Mouse (Mus musculus): ENCODE results near the gene Ankrd45. TPM values are rescaled to one million over a fixed set of nuclear protein-coding genes. Genes with fewer than 3 reads are reported as not detected.
"Not testable (repeated sequence)": the region's sequence is repeated elsewhere in the genome, so short reads cannot be mapped to it uniquely, and the experiment has no call there.

The Ankrd45 gene
- polyA plus RNA-seq, 1 experiment from 2014 or later = 24.4 TPM

- Histone ChIP-seq H3K9me3 (replicated peaks) (no peaks in the 10 kb centered on the region), H3K27me3 (replicated peaks) (no peaks in the 10 kb centered on the region), H3K36me3 (no peaks in the 10 kb centered on the region), H3K4me1 (0 out of 2 replicates have a peak, but pooled peaks cover 4% of the 10 kb centered on the region), H3K4me3 (replicated peaks) (no peak overlapping the region), H3K9ac (replicated peaks) (no peak overlapping the region), H3K27ac (replicated peaks) (no peak overlapping the region), H3K4me2 (no peak overlapping the region)
- 83% methylated on average over 9 of the region's 9 CpGs for WGBS
- no peak for ATAC-seq (ENCODE audit: low FRiP score)
Observed at GRCm38 (mm10) chr1:161190253-161190910, 47.9 kb downstream of the Ankrd45 start.

- Histone ChIP-seq H3K9ac (replicated peaks) (peak overlapping the region; percentile 15), H3K4me1 (peaks cover 11% of the 10 kb centered on the region), H3K4me3 (replicated peaks) (peak overlapping the region; percentile 40), H3K36me3 (no peaks in the 10 kb centered on the region), H3K9me3 (replicated peaks) (no peaks in the 10 kb centered on the region), H3K4me2 (peak overlapping the region; percentile 65), H3K27ac (replicated peaks) (peak overlapping the region; percentile 76), H3K27me3 (replicated peaks) (no peaks in the 10 kb centered on the region)
- WGBS = under 1% methylated on average over 16 of the region's 16 CpGs
- peak; percentile 97 for ATAC-seq (ENCODE audit: low FRiP score)
Observed at GRCm38 (mm10) chr1:161195541-161196351, 53.3 kb downstream of the Ankrd45 start.

- not testable (repeated sequence) for H3K27me3 ChIP-seq (replicated peaks); ATAC-seq (ENCODE audit: low FRiP score); H3K36me3 ChIP-seq; H3K9me3 ChIP-seq (replicated peaks)
- peak overlapping the region; percentile 40 for H3K4me3 ChIP-seq (replicated peaks)
- peak overlapping the region; percentile 76 for H3K27ac ChIP-seq (replicated peaks)
- WGBS = 40% methylated on average over 11 of the region's 11 CpGs
- peak overlapping the region; percentile 65 for H3K4me2 ChIP-seq
- H3K9ac ChIP-seq (replicated peaks) = 0 out of 2 replicates have a peak overlapping the region, but pooled peaks have one; percentile 15
- peaks cover 11% of the 10 kb centered on the region for H3K4me1 ChIP-seq
Observed at GRCm38 (mm10) chr1:161196364-161196763, 53.9 kb downstream of the Ankrd45 start.

- no peak overlapping the region for H3K4me3 ChIP-seq (replicated peaks)
- no peak overlapping the region for H3K27ac ChIP-seq (replicated peaks)
- no peak overlapping the region for H3K4me2 ChIP-seq
- peaks cover 11% of the 10 kb centered on the region for H3K4me1 ChIP-seq
- WGBS = 83% methylated on average over 5 of the region's 5 CpGs
- H3K9me3 ChIP-seq (replicated peaks) = no peaks in the 10 kb centered on the region
- H3K9ac ChIP-seq (replicated peaks) = no peak overlapping the region
- H3K36me3 ChIP-seq = no peaks in the 10 kb centered on the region
- H3K27me3 ChIP-seq (replicated peaks) = no peaks in the 10 kb centered on the region
- ATAC-seq (ENCODE audit: low FRiP score) = no peak
Observed at GRCm38 (mm10) chr1:161199856-161200255, 57.4 kb downstream of the Ankrd45 start.

GRCm38 (mm10) chr1:161214465-161214864 is 72.0 kb downstream of the Ankrd45 start:
- H3K27me3 ChIP-seq (replicated peaks) = no peaks in the 10 kb centered on the region
- no peak for ATAC-seq (ENCODE audit: low FRiP score)
- no peaks in the 10 kb centered on the region for H3K36me3 ChIP-seq
- 33% methylated on average over 4 of the region's 4 CpGs for WGBS
- no peak overlapping the region for H3K4me2 ChIP-seq
- no peak overlapping the region for H3K27ac ChIP-seq (replicated peaks)
- no peaks in the 10 kb centered on the region for H3K4me1 ChIP-seq
- H3K4me3 ChIP-seq (replicated peaks) = no peak overlapping the region
- no peaks in the 10 kb centered on the region for H3K9me3 ChIP-seq (replicated peaks)
- no peak overlapping the region for H3K9ac ChIP-seq (replicated peaks)

GRCm38 (mm10) chr1:161219816-161220215 is 77.3 kb downstream of the Ankrd45 start:
- Histone ChIP-seq H3K4me1 (no peaks in the 10 kb centered on the region), H3K36me3 (no peaks in the 10 kb centered on the region), H3K9ac (replicated peaks) (no peak overlapping the region), H3K27me3 (replicated peaks) (no peaks in the 10 kb centered on the region), H3K27ac (replicated peaks) (no peak overlapping the region), H3K9me3 (replicated peaks) (no peaks in the 10 kb centered on the region), H3K4me3 (replicated peaks) (no peak overlapping the region), H3K4me2 (no peak overlapping the region)
- no peak; the same call in 1 of the 2 replicates for ATAC-seq (ENCODE audit: low FRiP score)
- WGBS = 78% methylated on average over 3 of the region's 3 CpGs

Other genes with a start within 250 kb of the Ankrd45 start
- 6.1 and 7.3 TPM in 2 replicates for gene Rc3h1, start 236.3 kb upstream of the Ankrd45 start, polyA plus RNA-seq (2015; fragmentation: Nextera tagmentation; extraction: Ambion mirVana)
- 3.4 TPM in 2 replicates for gene Serpinc1, start 164.1 kb upstream of the Ankrd45 start, polyA plus RNA-seq (2015; fragmentation: Nextera tagmentation; extraction: Ambion mirVana)
- 9.0 and 13.0 TPM in 2 replicates for gene Zbtb37, start 107.8 kb upstream of the Ankrd45 start, polyA plus RNA-seq (2015; fragmentation: Nextera tagmentation; extraction: Ambion mirVana)
- 23.2 and 30.0 TPM in 2 replicates for gene Dars2, start 72.0 kb upstream of the Ankrd45 start, polyA plus RNA-seq (2015; fragmentation: Nextera tagmentation; extraction: Ambion mirVana)
- 9.1 and 14.5 TPM in 2 replicates for gene Cenpl, start 72.0 kb upstream of the Ankrd45 start, polyA plus RNA-seq (2015; fragmentation: Nextera tagmentation; extraction: Ambion mirVana)
- 18.7 and 20.6 TPM in 2 replicates for gene Klhl20, start 11.2 kb upstream of the Ankrd45 start, polyA plus RNA-seq (2015; fragmentation: Nextera tagmentation; extraction: Ambion mirVana)
- 1.0 and 1.2 TPM in 2 replicates for gene Tex50, start 16.6 kb downstream of the Ankrd45 start, polyA plus RNA-seq (2015; fragmentation: Nextera tagmentation; extraction: Ambion mirVana)
- 168 and 232 TPM in 2 replicates for gene Prdx6, start 108.5 kb downstream of the Ankrd45 start, polyA plus RNA-seq (2015; fragmentation: Nextera tagmentation; extraction: Ambion mirVana)